Comparison of ENCODE assay signal across 8 mouse cellular contexts in genomic region chr10:117392832-117393195, GRCm38 (mm10). TPM values are rescaled to one million over a fixed set of nuclear protein-coding genes. Genes with fewer than 3 reads are reported as not detected.
DNase-seq lines count a peak whose midpoint lies in the region; ATAC-seq and TF ChIP-seq lines count a peak whose summit lies in the region.

No protein-coding gene starts in this region.

- no peak for DNase-seq in lung, adult 2 months
- no peak for DNase-seq in lung, postnatal 14 days
- DNase-seq in heart, postnatal 4 days: peak; percentile 9
- peak; percentile 58 for DNase-seq in lung, postnatal 0 days (ENCODE audit: low spot score)
- DNase-seq in stomach, postnatal 0 days (ENCODE audit: low spot score): peak; percentile 30
- DNase-seq in adrenal gland, postnatal 36 days: no peak
- DNase-seq in ovary, adult 18-20 months (ENCODE audit: low spot score): no peak
- no peak for DNase-seq in adrenal gland, adult 18-20 months (ENCODE audit: low spot score in 2 of 2)

- peaks cover 4% of the 10 kb centered on the region for H3K4me1 ChIP-seq in lung, adult 2 months (ENCODE audit: control insufficient read depth, insufficient read depth, low read length)
- H3K4me1 ChIP-seq in lung, postnatal 0 days (ENCODE audit: insufficient read depth, low read depth, low read length): no peaks in the 10 kb centered on the region
- H3K4me1 ChIP-seq in stomach, postnatal 0 days (replicated peaks; ENCODE audit: control insufficient read depth, insufficient read depth): no peaks in the 10 kb centered on the region; the same call in 1 of the 2 replicates

- no peaks in the 10 kb centered on the region for H3K36me3 ChIP-seq in lung, postnatal 0 days (ENCODE audit: insufficient read depth, low read length)
- H3K36me3 ChIP-seq in stomach, postnatal 0 days (ENCODE audit: control insufficient read depth, insufficient read depth, low read length): no peaks in the 10 kb centered on the region

- ATAC-seq in lung, postnatal 0 days: peak; percentile 61
- peak; percentile 19; the same call in 1 of the 2 replicates for ATAC-seq in stomach, postnatal 0 days (ENCODE audit: low FRiP score, low TSS enrichment)

- no peak for TF ChIP-seq POLR2A in lung, adult 2 months (IDR thresholded peaks at IDR 0.05; ENCODE audit: borderline replicate concordance, extremely low read depth, low read depth, low read length)

- no peaks in the 10 kb centered on the region for H3K9me3 ChIP-seq in lung, postnatal 0 days (ENCODE audit: low read length)
- H3K9me3 ChIP-seq in stomach, postnatal 0 days (ENCODE audit: control insufficient read depth, low read length): no peaks in the 10 kb centered on the region

- TF ChIP-seq CTCF in lung, adult 2 months (IDR thresholded peaks at IDR 0.05; ENCODE audit: insufficient read depth, low read length): no peak
- peak; percentile 36 for TF ChIP-seq CTCF in lung, postnatal 0 days (IDR thresholded peaks at IDR 0.05)
- TF ChIP-seq CTCF in stomach, postnatal 0 days (IDR thresholded peaks at IDR 0.05; ENCODE audit: low read depth): peak; percentile 23; the same call in 1 of the 2 replicates

- H3K4me3 ChIP-seq in lung, adult 2 months (replicated peaks; ENCODE audit: extremely low read depth, low read depth, low read length): peak overlapping the region; percentile 54
- H3K4me3 ChIP-seq in lung, postnatal 0 days (ENCODE audit: low read depth, low read length): peak overlapping the region; percentile 33; the same call in 1 of the 2 replicates
- peak overlapping the region; percentile 38; the same call in 1 of the 2 replicates for H3K4me3 ChIP-seq in stomach, postnatal 0 days (ENCODE audit: low read depth, low read length)

- H3K27ac ChIP-seq in lung, postnatal 0 days (ENCODE audit: low read length): 0 out of 2 replicates have a peak overlapping the region, but pooled peaks have one; percentile 54
- H3K27ac ChIP-seq in stomach, postnatal 0 days (replicated peaks): no peak overlapping the region

- peak overlapping the region; percentile 58 for H3K4me2 ChIP-seq in lung, postnatal 0 days (replicated peaks; ENCODE audit: low read depth, low read length)
- H3K4me2 ChIP-seq in stomach, postnatal 0 days (replicated peaks; ENCODE audit: low read depth): peak overlapping the region; percentile 66; the same call in 1 of the 2 replicates

- no peaks in the 10 kb centered on the region for H3K27me3 ChIP-seq in lung, postnatal 0 days (replicated peaks; ENCODE audit: insufficient read depth, low read length)
- H3K27me3 ChIP-seq in stomach, postnatal 0 days (ENCODE audit: control insufficient read depth, insufficient read depth, low read length): no peaks in the 10 kb centered on the region

- TF ChIP-seq EP300 in lung, postnatal 0 days (IDR thresholded peaks at IDR 0.05): no peak
- TF ChIP-seq EP300 in stomach, postnatal 0 days (optimal IDR thresholded peaks at IDR 0.05): no peak

- 4% methylated on average over 6 of the region's 6 CpGs for WGBS in lung, adult 2 months
- WGBS in lung, postnatal 0 days: 5% methylated on average over 6 of the region's 6 CpGs
- WGBS in stomach, postnatal 0 days: 4% methylated on average over 6 of the region's 6 CpGs

- no peak overlapping the region for H3K9ac ChIP-seq in lung, postnatal 0 days (replicated peaks; ENCODE audit: low read depth)
- H3K9ac ChIP-seq in stomach, postnatal 0 days (ENCODE audit: low read length): no peak overlapping the region

RNA-seq across cellular contexts. Expression of gene Cpsf6, which starts 13.0 kb away (rescaled TPM):
- polyA plus RNA-seq in lung, adult 2 months (2012; rRNA removed): 51.7 and 57.9 TPM in 2 replicates
- total RNA-seq in heart, postnatal 4 days (2021): 10 to 100 TPM; 76.1 to 80.0 TPM
- polyA plus RNA-seq in lung, postnatal 0 days (2015; fragmentation: Nextera tagmentation; extraction: Ambion mirVana): 61.0 and 67.6 TPM in 2 replicates
- polyA plus RNA-seq in stomach, postnatal 0 days (2015; fragmentation: Nextera tagmentation; extraction: Ambion mirVana): 52.5 and 53.6 TPM in 2 replicates
- total RNA-seq in adrenal gland, postnatal 36 days (2021): 10 to 100 TPM; 61.3 to 77.6 TPM
- 10 to 100 TPM; 79.2 to 79.5 TPM for total RNA-seq in adrenal gland, adult 18-20 months (2021)

Comparison
In these comparisons a context has a peak if more than half of its experiments do, and no peak if none do; other contexts are left out.
1. DNase-seq: peak in heart, postnatal 4 days (single experiment), lung, postnatal 0 days (single experiment) and stomach, postnatal 0 days (single experiment); none in lung, adult 2 months (single experiment), lung, postnatal 14 days (single experiment), adrenal gland, postnatal 36 days (0 of 2), ovary, adult 18-20 months (single experiment) and adrenal gland, adult 18-20 months (0 of 2).
2. Peak in every context shown above with its lines, with median percentiles within 50 percentile points of each other: H3K4me3 ChIP-seq.